Mouse (Mus musculus) embryonic facial prominence, embryonic 15.5 days (tissue): ENCODE data around the gene Prr5l. TPM values are rescaled to one million over a fixed set of nuclear protein-coding genes. Genes with fewer than 3 reads are reported as not detected.

Experiments used
- ATAC-seq: fragments of 200-750 bp; cut with Nextera tagmentation; 2 replicates; pipeline ENCODE4 v1.8.0; 2017; ENCODE audit warnings: low read depth, moderate TSS enrichment; ENCODE audit not compliant: insufficient number of reproducible peaks, low FRiP score, low TSS enrichment
- H3K27ac ChIP-seq: fragments of 300-500 bp; sonication (generic); replicated peaks from 2 replicates; pipeline ENCODE4 v1.5.1; 2015; ENCODE audit warnings: mild to moderate bottlenecking, inconsistent platforms
- H3K27me3 ChIP-seq: fragments of 300-500 bp; sonication (generic); 2 replicates; pipeline ENCODE4 v1.6.1; 2015; ENCODE audit warnings: inconsistent platforms
- H3K36me3 ChIP-seq: fragments of 300-500 bp; sonication (generic); 2 replicates; pipeline ENCODE4 v1.6.1; 2015; ENCODE audit warnings: mild to moderate bottlenecking, inconsistent platforms
- H3K4me1 ChIP-seq: fragments of 300-500 bp; sonication (generic); 2 replicates; pipeline ENCODE4 v1.6.1; 2015; ENCODE audit warnings: inconsistent platforms
- H3K4me2 ChIP-seq: fragments of 300-500 bp; sonication (generic); replicated peaks from 2 replicates; pipeline ENCODE4 v1.6.1; 2015; ENCODE audit warnings: mild to moderate bottlenecking, inconsistent platforms
- H3K4me3 ChIP-seq: fragments of 300-500 bp; sonication (generic); replicated peaks from 2 replicates; pipeline ENCODE4 v1.5.1; 2015; ENCODE audit warnings: mild to moderate bottlenecking, inconsistent platforms
- H3K9ac ChIP-seq: fragments of 300-500 bp; sonication (generic); 2 replicates; pipeline ENCODE4 v1.6.1; 2015; ENCODE audit warnings: inconsistent platforms
- H3K9me3 ChIP-seq: fragments of 300-500 bp; sonication (generic); replicated peaks from 2 replicates; pipeline ENCODE4 v1.6.1; 2016; ENCODE audit warnings: inconsistent platforms
- WGBS: fragments of 180-500 bp; shearing (Covaris S2); methylation state at CpG from one replicate; pipeline ENCODE4 v1.1.7; 2015; 5-methylcytosine and 5-hydroxymethylcytosine counted together
- polyA plus RNA-seq: library from polyadenylated mRNA; unstranded; fragments of >200 nt; fragmentation: Nextera tagmentation; extraction: Ambion mirVana; gene quantifications from 2 replicates; pipeline ENCODE4 v1.2.1, GENCODE M21; 2015

Gene Prr5l
- polyA plus RNA-seq, 1 experiment from 2014 or later: 24.4 TPM

- Histone ChIP-seq H3K4me3 (no peak overlapping the region), H3K27ac (no peak overlapping the region), H3K27me3 (no peaks in the 10 kb centered on the region), H3K36me3 (peaks cover 6% of the 10 kb centered on the region; the same call in 1 of the 2 replicates), H3K4me2 (peak overlapping the region; percentile 55), H3K9me3 (no peaks in the 10 kb centered on the region), H3K9ac (peak overlapping the region; percentile 4; the same call in 1 of the 2 replicates), H3K4me1 (peaks cover 6% of the 10 kb centered on the region; the same call in 1 of the 2 replicates)
- 51% methylated on average over 5 of the region's 5 CpGs for WGBS
- ATAC-seq: no peak
These were observed 23.5 kb upstream of the Prr5l start for GRCm38 (mm10) chr2:101906379-101906690.

GRCm38 (mm10) chr2:101905534-101906378, 22.9 kb upstream of the Prr5l start:
- no peaks in the 10 kb centered on the region for H3K27me3 ChIP-seq
- peaks cover 6% of the 10 kb centered on the region; the same call in 1 of the 2 replicates for H3K4me1 ChIP-seq
- peak overlapping the region; percentile 25 for H3K4me3 ChIP-seq
- H3K9ac ChIP-seq: peak overlapping the region; percentile 4; the same call in 1 of the 2 replicates
- 23% methylated on average over 21 of the region's 21 CpGs for WGBS
- H3K27ac ChIP-seq: no peak overlapping the region
- H3K36me3 ChIP-seq: peaks cover 10% of the 10 kb centered on the region; the same call in 1 of the 2 replicates
- ATAC-seq: peak; percentile 66; the same call in 1 of the 2 replicates
- H3K9me3 ChIP-seq: no peaks in the 10 kb centered on the region
- peak overlapping the region; percentile 55 for H3K4me2 ChIP-seq

GRCm38 (mm10) chr2:101902196-101902595, 19.4 kb upstream of the Prr5l start:
- H3K36me3 ChIP-seq: peaks cover 18% of the 10 kb centered on the region; the same call in 1 of the 2 replicates
- no peak for ATAC-seq
- H3K27ac ChIP-seq: no peak overlapping the region
- H3K27me3 ChIP-seq: no peaks in the 10 kb centered on the region
- H3K4me3 ChIP-seq: no peak overlapping the region
- no peaks in the 10 kb centered on the region for H3K9me3 ChIP-seq
- WGBS: 75% methylated on average over 4 of the region's 4 CpGs
- H3K4me1 ChIP-seq: peaks cover 6% of the 10 kb centered on the region; the same call in 1 of the 2 replicates
- no peak overlapping the region for H3K4me2 ChIP-seq
- no peak overlapping the region for H3K9ac ChIP-seq

GRCm38 (mm10) chr2:101896425-101897204, 13.8 kb upstream of the Prr5l start:
- peaks cover 26% of the 10 kb centered on the region; the same call in 1 of the 2 replicates for H3K36me3 ChIP-seq
- 62% methylated on average over 10 of the region's 10 CpGs for WGBS
- H3K4me2 ChIP-seq: no peak overlapping the region
- no peak overlapping the region for H3K9ac ChIP-seq
- H3K27ac ChIP-seq: no peak overlapping the region
- H3K27me3 ChIP-seq: no peaks in the 10 kb centered on the region
- no peaks in the 10 kb centered on the region for H3K9me3 ChIP-seq
- no peaks in the 10 kb centered on the region for H3K4me1 ChIP-seq
- no peak for ATAC-seq
- H3K4me3 ChIP-seq: no peak overlapping the region

- Histone ChIP-seq H3K9ac (no peak overlapping the region), H3K27ac (no peak overlapping the region), H3K9me3 (no peaks in the 10 kb centered on the region), H3K4me1 (no peaks in the 10 kb centered on the region), H3K36me3 (peaks cover 11% of the 10 kb centered on the region; the same call in 1 of the 2 replicates), H3K27me3 (no peaks in the 10 kb centered on the region), H3K4me3 (no peak overlapping the region), H3K4me2 (no peak overlapping the region)
- 91% methylated on average over 3 of the region's 3 CpGs for WGBS
- no peak for ATAC-seq
These were observed 11.3 kb upstream of the Prr5l start for GRCm38 (mm10) chr2:101894126-101894525.

GRCm38 (mm10) chr2:101891143-101891542, 8.3 kb upstream of the Prr5l start:
- H3K4me3 ChIP-seq: no peak overlapping the region
- no peak overlapping the region for H3K9ac ChIP-seq
- no peaks in the 10 kb centered on the region for H3K9me3 ChIP-seq
- H3K4me2 ChIP-seq: no peak overlapping the region
- H3K27ac ChIP-seq: no peak overlapping the region
- WGBS: 43% methylated on average over 7 of the region's 7 CpGs
- ATAC-seq: no peak
- peaks cover 8% of the 10 kb centered on the region for H3K4me1 ChIP-seq
- peaks cover 4% of the 10 kb centered on the region; the same call in 1 of the 2 replicates for H3K36me3 ChIP-seq
- no peaks in the 10 kb centered on the region for H3K27me3 ChIP-seq

- no peak overlapping the region for H3K4me3 ChIP-seq
- no peak for ATAC-seq
- 90% methylated on average over 8 of the region's 8 CpGs for WGBS
These were observed 6.1 kb upstream of the Prr5l start for GRCm38 (mm10) chr2:101888886-101889285.

GRCm38 (mm10) chr2:101885768-101886438, 3.1 kb upstream of the Prr5l start, which contains the start of gene Commd9:
Commd9 (plus strand) TSS chr2:101886247.
- Histone ChIP-seq H3K36me3 (no peaks in the 10 kb centered on the region), H3K9me3 (no peaks in the 10 kb centered on the region), H3K27ac (no peak within 1 kb of the TSS), H3K9ac (peak within 1 kb of the TSS; percentile 60), H3K4me2 (peak within 1 kb of the TSS; percentile 66), H3K27me3 (no peaks in the 10 kb centered on the region), H3K4me1 (peaks cover 8% of the 10 kb centered on the region), H3K4me3 (peak within 1 kb of the TSS; percentile 83)
- WGBS: 13% methylated on average over 22 of the region's 22 CpGs
- ATAC-seq: peak; percentile 92

More at GRCm38 (mm10) chr2:101888886-101889285, 6.1 kb upstream of the Prr5l start:
- Histone ChIP-seq H3K9me3 (no peaks in the 10 kb centered on the region), H3K27me3 (no peaks in the 10 kb centered on the region), H3K4me2 (no peak overlapping the region), H3K9ac (no peak overlapping the region), H3K4me1 (peaks cover 8% of the 10 kb centered on the region), H3K36me3 (no peaks in the 10 kb centered on the region), H3K27ac (no peak overlapping the region)

GRCm38 (mm10) chr2:101884286-101884685, 1.5 kb upstream of the Prr5l start:
- no peaks in the 10 kb centered on the region for H3K27me3 ChIP-seq
- H3K4me1 ChIP-seq: peaks cover 8% of the 10 kb centered on the region
- no peak for ATAC-seq
- WGBS: 64% methylated on average over 2 of the region's 2 CpGs
- H3K27ac ChIP-seq: no peak overlapping the region
- H3K9ac ChIP-seq: no peak overlapping the region
- H3K4me3 ChIP-seq: no peak overlapping the region
- no peaks in the 10 kb centered on the region for H3K9me3 ChIP-seq
- no peaks in the 10 kb centered on the region for H3K36me3 ChIP-seq
- H3K4me2 ChIP-seq: no peak overlapping the region

GRCm38 (mm10) chr2:101881471-101882162, 1.2 kb downstream of the Prr5l start:
- Histone ChIP-seq H3K4me1 (peaks cover 2% of the 10 kb centered on the region), H3K36me3 (no peaks in the 10 kb centered on the region), H3K9me3 (no peaks in the 10 kb centered on the region), H3K4me2 (no peak overlapping the region), H3K27me3 (no peaks in the 10 kb centered on the region), H3K4me3 (no peak overlapping the region), H3K9ac (no peak overlapping the region), H3K27ac (no peak overlapping the region)
- 87% methylated on average over 9 of the region's 9 CpGs for WGBS
- ATAC-seq: no peak
